Mouse (Mus musculus) midbrain, embryonic 11.5 days (tissue): ENCODE data around the gene Gnb3. TPM values are rescaled to one million over a fixed set of nuclear protein-coding genes. Genes with fewer than 3 reads are reported as not detected.

ENCODE experiments used
- ATAC-seq: fragments of 200-750 bp; cut with Nextera tagmentation; 2 replicates; pipeline ENCODE4 v1.8.0; 2017; ENCODE audit warnings: moderate TSS enrichment, moderate library complexity; ENCODE audit not compliant: low FRiP score
- DNase-seq: peaks from one replicate; pipeline ENCODE4 v3.0.0; 2015; ENCODE audit warnings: low spot score; ENCODE audit errors: missing footprints
- H3K27ac ChIP-seq: fragments of 300-500 bp; sonication (generic); 2 replicates; pipeline ENCODE4 v1.5.1; 2014; ENCODE audit warnings: low read depth, low read length
- H3K27me3 ChIP-seq: fragments of 300-500 bp; sonication (generic); 2 replicates; pipeline ENCODE4 v1.6.1; 2014; ENCODE audit warnings: mild to moderate bottlenecking, low read length, moderate library complexity, mixed read lengths; ENCODE audit not compliant: control insufficient read depth, insufficient read depth
- H3K36me3 ChIP-seq: fragments of 300-500 bp; sonication (generic); 2 replicates; pipeline ENCODE4 v1.6.1; 2014; ENCODE audit warnings: mild to moderate bottlenecking, low read length, moderate library complexity, mixed read lengths; ENCODE audit not compliant: control insufficient read depth, insufficient read depth
- H3K4me1 ChIP-seq: fragments of 300-500 bp; sonication (generic); 2 replicates; pipeline ENCODE4 v1.6.1; 2014; ENCODE audit warnings: low read length; ENCODE audit not compliant: control insufficient read depth, insufficient read depth
- H3K4me2 ChIP-seq: fragments of 300-500 bp; sonication (generic); 2 replicates; pipeline ENCODE4 v1.6.1; 2014; ENCODE audit warnings: mild to moderate bottlenecking, moderate library complexity
- H3K4me3 ChIP-seq: fragments of 300-500 bp; sonication (generic); 2 replicates; pipeline ENCODE4 v1.5.1; 2014; ENCODE audit warnings: low read depth, low read length
- H3K9ac ChIP-seq: fragments of 300-500 bp; sonication (generic); 2 replicates; pipeline ENCODE4 v1.6.1; 2014; ENCODE audit warnings: low read length
- H3K9me3 ChIP-seq: fragments of 300-500 bp; sonication (generic); 2 replicates; pipeline ENCODE4 v1.6.1; 2016; ENCODE audit warnings: low read length; ENCODE audit not compliant: control insufficient read depth
- WGBS: fragments of 180-500 bp; shearing (Covaris S2); extraction: QIAGEN DNeasy Blood & Tissue Kit; methylation state at CpG from one replicate; pipeline ENCODE4 v1.1.7; 2014; 5-methylcytosine and 5-hydroxymethylcytosine counted together
- polyA plus RNA-seq: library from polyadenylated mRNA; unstranded; fragments of >200 nt; fragmentation: Nextera tagmentation; extraction: Ambion mirVana; gene quantifications from 2 replicates; pipeline ENCODE4 v1.2.1, GENCODE M21; 2014

The Gnb3 gene
- polyA plus RNA-seq, 1 experiment from 2014 or later: 3.8 TPM

DNA sequence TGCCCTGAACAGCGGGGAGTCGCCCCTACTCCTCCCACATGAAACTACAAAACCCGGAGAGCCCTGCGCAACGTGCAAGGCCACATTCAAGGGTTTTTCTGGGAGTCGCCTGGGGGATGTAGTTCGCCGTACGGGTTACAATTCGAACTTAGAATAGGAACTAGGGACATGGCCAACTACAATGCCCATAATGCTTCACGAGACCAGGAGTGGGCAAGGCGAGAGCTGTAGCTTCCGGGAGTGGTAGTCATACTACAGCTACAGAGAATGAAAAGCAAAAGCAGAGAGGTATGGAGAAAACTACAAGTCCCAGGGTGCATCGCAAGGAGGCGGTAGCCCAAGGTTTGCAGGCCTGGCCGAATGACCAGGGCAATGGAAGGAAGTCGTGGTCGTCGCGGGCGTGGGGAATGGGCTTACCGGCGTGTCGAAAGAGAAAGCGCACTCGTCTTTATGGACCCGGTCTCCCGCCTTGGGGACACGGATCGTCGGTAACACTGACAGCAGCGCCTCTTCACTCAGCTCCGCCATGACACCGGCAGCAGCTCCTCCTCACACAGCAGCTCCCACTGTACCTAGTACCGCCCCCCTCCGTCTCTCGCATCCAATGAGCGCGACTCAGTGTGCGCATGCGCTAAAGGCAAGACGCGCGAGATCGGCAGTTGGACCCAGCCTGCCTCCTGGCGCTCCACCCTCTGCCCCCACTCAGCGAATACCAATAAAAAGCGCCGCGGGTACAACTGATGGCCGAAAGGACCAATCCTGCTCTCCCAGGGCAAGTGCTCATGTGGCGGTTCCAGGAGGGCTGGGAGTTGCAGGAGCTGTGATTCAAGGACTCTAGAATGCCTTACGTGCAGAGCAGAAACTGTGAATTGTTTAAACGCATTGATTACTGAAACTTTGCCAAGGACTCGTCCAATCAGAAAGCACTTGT lies 10.9 kb downstream of the Gnb3 start, which contains the start of the genes Usp5 and Cdca3:
Usp5 (minus strand) TSS at position 617 of the 931 bp plus-strand sequence.
Cdca3 (plus strand) TSS at position 680 of the 931 bp plus-strand sequence.
- H3K4me1 ChIP-seq: peaks cover 22% of the 10 kb centered on the region
- DNase-seq (peak; percentile 99), ATAC-seq (peak; percentile 93)
- peak within 1 kb of the TSS; percentile 95 for H3K4me2 ChIP-seq
- peak within 1 kb of the TSS; percentile 74 for H3K4me3 ChIP-seq
- H3K9ac ChIP-seq: peak within 1 kb of the TSS; percentile 79
- no peaks in the 10 kb centered on the region for H3K9me3 ChIP-seq
- H3K27ac ChIP-seq: peak within 1 kb of the TSS; percentile 78
- under 1% methylated on average over 55 of the region's 55 CpGs for WGBS
- peaks cover 25% of the 10 kb centered on the region for H3K36me3 ChIP-seq
- H3K27me3 ChIP-seq: no peaks in the 10 kb centered on the region

DNA sequence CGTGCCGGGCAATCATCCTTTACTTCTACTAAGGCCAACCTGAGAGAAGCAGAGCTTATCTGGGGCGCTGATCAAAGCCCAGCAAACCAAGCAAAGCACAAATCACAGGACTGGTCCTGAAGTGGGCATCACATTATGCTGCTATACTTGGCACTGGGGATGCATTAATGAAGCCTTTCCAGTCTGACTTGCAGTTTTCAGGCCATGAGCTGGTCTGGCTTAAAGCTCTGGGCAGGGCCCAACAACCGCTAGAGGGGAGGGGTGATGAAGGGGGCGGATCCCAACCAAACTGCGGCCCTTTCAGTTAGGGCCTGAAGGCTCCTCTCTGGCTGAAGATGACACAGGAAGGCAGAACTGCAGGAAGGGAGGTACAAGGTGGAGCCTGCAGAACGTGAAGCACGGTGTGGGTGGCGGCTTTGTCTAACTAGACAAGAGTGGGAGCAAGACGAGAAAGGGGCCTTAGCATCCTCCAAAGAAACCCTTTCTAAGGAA lies 11.9 kb downstream of the Gnb3 start:
- H3K9me3 ChIP-seq: no peaks in the 10 kb centered on the region
- DNase-seq: peak; percentile 88
- H3K4me1 ChIP-seq: peaks cover 22% of the 10 kb centered on the region
- peak overlapping the region; percentile 71 for H3K9ac ChIP-seq
- H3K27me3 ChIP-seq: no peaks in the 10 kb centered on the region
- ATAC-seq: no peak
- H3K4me2 ChIP-seq: peak overlapping the region; percentile 95
- H3K36me3 ChIP-seq: peaks cover 26% of the 10 kb centered on the region
- H3K27ac ChIP-seq: peak overlapping the region; percentile 52; the same call in 1 of the 2 replicates
- peak overlapping the region; percentile 74 for H3K4me3 ChIP-seq
- WGBS: 27% methylated on average over 10 of the region's 10 CpGs

DNA sequence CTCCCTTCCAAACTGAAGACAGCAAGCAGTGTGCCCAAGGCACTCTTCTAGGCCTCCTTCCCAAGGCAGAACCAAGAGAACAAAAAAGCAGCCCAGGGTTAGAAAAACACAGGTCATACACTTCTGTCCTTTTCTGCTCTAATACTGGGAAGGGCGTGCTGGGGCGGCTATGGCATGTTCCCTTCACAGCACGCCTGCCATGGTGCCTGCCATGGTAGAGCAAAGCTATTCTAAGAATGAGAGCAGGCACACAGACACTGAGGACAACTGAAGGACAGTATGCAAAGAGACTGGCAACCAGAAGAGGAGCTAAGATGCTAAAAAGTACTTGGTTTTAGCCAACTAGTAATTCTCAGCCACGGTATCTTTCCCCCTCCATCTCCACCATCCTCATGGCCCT lies 18.0 kb downstream of the Gnb3 start:
- Histone ChIP-seq H3K36me3 (peaks cover 50% of the 10 kb centered on the region), H3K27me3 (no peaks in the 10 kb centered on the region), H3K9ac (no peak overlapping the region), H3K27ac (no peak overlapping the region), H3K4me1 (no peaks in the 10 kb centered on the region), H3K4me3 (no peak overlapping the region), H3K9me3 (no peaks in the 10 kb centered on the region), H3K4me2 (no peak overlapping the region)
- 93% methylated on average over 4 of the region's 4 CpGs for WGBS
- DNase-seq (peak; percentile 31), ATAC-seq (no peak)

DNA sequence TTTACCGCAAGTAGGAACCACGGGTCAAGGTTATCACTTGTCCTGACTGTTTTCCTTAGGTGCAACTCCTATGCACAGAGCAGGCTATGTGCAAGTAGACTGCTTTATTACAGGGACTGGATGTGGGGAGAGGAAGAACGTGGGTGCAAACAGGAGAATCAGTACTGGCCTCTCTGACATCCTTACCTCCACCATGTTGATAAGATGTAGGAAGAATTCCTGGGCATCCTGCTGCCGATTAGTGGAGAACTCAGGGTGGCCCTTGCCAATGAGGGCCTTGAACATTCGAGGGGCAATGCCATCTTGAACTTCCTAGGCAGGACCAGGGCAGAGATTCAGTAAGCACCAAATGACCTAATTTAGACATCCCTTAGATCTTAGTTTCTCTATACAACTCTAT lies 19.2 kb downstream of the Gnb3 start:
- DNase-seq (peak; percentile 71), ATAC-seq (no peak)
- peaks cover 53% of the 10 kb centered on the region for H3K36me3 ChIP-seq
- H3K4me3 ChIP-seq: no peak overlapping the region
- no peak overlapping the region for H3K4me2 ChIP-seq
- no peaks in the 10 kb centered on the region for H3K27me3 ChIP-seq
- no peak overlapping the region for H3K27ac ChIP-seq
- H3K4me1 ChIP-seq: no peaks in the 10 kb centered on the region
- 92% methylated on average over 5 of the region's 5 CpGs for WGBS
- H3K9ac ChIP-seq: no peak overlapping the region
- no peaks in the 10 kb centered on the region for H3K9me3 ChIP-seq

DNA sequence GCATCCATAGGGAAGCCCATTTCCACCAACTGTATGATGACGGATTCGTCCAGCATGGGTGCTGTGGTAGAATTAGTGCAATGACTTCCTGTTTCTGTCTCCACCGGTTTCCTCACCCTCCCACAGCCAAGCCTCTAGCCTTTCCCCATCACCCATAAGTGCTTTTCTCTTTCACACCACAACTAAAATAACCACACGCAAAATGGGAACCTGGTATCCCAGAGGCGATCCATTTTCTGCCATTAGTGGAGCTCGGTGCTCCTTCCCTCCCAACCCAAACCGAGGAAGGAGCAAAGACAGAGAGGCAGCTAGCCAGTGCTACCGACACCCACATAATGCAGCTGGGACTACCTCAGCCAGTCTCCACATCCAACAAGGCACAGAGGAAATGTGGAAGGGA lies 22.1 kb downstream of the Gnb3 start:
- ATAC-seq (no peak), DNase-seq (peak; percentile 56)
- Histone ChIP-seq H3K4me1 (peaks cover 5% of the 10 kb centered on the region), H3K4me3 (no peak overlapping the region), H3K36me3 (peaks cover 39% of the 10 kb centered on the region), H3K27me3 (no peaks in the 10 kb centered on the region), H3K27ac (no peak overlapping the region), H3K9me3 (no peaks in the 10 kb centered on the region), H3K9ac (no peak overlapping the region), H3K4me2 (no peak overlapping the region)
- 94% methylated on average over 8 of the region's 8 CpGs for WGBS

DNA sequence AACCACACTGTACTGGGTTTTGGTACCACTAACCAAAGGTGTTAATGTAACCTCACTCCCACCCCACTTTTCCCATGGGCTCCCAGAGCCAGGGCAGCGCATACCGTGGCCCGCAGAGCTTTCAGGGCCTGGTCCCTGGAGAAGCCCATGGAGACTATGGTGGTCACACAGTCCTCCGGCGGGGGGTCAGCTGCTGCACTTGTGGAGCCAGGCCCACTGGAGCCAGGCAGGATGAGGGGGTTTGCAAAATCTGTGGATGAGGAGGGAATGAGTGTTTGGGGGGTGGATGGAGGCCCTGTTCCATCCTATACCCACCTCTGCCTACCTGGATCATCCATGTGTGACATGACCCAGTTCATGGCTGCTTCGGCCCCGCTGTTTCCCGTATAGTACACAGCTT lies 22.5 kb downstream of the Gnb3 start:
- H3K4me3 ChIP-seq: no peak overlapping the region
- peaks cover 39% of the 10 kb centered on the region for H3K36me3 ChIP-seq
- no peak overlapping the region for H3K9ac ChIP-seq
- no peaks in the 10 kb centered on the region for H3K27me3 ChIP-seq
- DNase-seq (peak; percentile 77), ATAC-seq (no peak)
- WGBS: 95% methylated on average over 8 of the region's 8 CpGs
- H3K4me1 ChIP-seq: peaks cover 9% of the 10 kb centered on the region
- H3K27ac ChIP-seq: no peak overlapping the region
- no peaks in the 10 kb centered on the region for H3K9me3 ChIP-seq
- H3K4me2 ChIP-seq: no peak overlapping the region

DNA sequence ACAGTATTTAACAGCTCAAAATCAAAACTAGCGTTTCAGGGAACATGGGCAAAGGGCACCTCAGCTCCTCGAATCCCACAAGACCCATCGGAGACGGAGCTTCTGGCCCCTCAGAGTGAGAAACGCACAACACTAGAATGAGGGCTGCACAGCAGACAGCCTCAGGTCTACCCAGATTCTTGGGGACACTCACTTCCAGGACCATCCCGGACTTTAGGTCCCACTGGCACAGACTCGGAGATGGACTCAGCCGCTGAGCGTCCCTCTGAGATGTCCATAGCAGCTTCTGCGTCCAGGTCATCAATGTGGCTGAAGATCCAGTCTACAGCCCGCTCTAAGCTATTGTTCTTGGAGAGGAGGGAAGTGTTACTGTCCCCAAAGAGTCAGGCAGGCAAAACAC lies 22.9 kb downstream of the Gnb3 start:
- Histone ChIP-seq H3K4me2 (no peak overlapping the region), H3K27ac (no peak overlapping the region), H3K9me3 (no peaks in the 10 kb centered on the region), H3K36me3 (peaks cover 41% of the 10 kb centered on the region), H3K9ac (no peak overlapping the region), H3K4me1 (peaks cover 13% of the 10 kb centered on the region), H3K27me3 (no peaks in the 10 kb centered on the region), H3K4me3 (no peak overlapping the region)
- ATAC-seq: no peak
- WGBS: 96% methylated on average over 11 of the region's 11 CpGs
- peak; percentile 47 for DNase-seq

DNA sequence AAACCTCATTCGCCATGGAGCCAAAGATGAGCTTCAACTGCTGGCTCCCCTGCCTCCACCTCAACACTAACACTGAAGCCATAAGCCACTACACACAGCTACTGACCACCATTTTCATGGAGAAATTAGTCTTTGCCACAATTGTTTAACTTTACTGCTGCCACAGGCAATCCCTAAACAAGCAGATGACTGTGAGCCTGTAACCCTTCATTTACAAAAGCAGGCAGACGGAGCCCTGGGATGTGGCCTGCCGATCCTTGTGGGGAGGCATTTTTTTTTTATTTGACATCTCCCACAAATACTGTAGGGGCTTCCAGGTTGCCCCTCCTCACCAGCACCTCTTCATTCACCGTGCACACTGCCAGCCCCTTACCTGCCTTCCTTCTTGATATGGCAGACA lies 23.5 kb downstream of the Gnb3 start:
- Histone ChIP-seq H3K4me3 (no peak overlapping the region), H3K27ac (no peak overlapping the region), H3K4me1 (peaks cover 13% of the 10 kb centered on the region), H3K36me3 (peaks cover 42% of the 10 kb centered on the region), H3K9me3 (no peaks in the 10 kb centered on the region), H3K27me3 (no peaks in the 10 kb centered on the region), H3K9ac (no peak overlapping the region), H3K4me2 (no peak overlapping the region)
- peak; percentile 51 for DNase-seq
- WGBS: 93% methylated on average over 4 of the region's 4 CpGs
- no peak for ATAC-seq
